ENCODE assay signal across 16 mouse cellular contexts in the genomic region with DNA sequence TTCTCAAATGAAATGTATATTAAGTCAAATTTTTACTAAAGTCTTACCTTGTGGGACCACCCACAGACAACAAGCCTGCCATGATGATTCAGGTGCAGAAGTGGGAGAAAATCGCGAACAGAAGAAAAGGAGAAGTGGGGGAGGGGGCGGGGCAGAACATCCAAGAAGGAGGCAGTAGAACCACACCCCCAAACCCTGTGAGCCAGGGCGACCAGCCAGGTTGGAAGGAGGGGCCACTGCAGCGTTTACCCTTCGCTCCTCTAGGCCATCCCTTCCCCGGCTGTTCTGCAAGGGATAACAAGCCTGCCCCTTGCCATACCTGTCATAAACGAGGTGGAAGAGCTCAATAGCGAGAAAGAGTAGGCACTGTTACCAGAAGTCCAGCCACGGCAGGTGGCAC. TPM values are rescaled to one million over a fixed set of nuclear protein-coding genes. Genes with fewer than 3 reads are reported as not detected.
A peak's percentile ranks its signal among the peaks of the same experiment; 100 is the strongest.
DNase-seq lines count a peak whose midpoint lies in the region; ATAC-seq and TF ChIP-seq lines count a peak whose summit lies in the region.
"Had no signal": no experiment of that assay in that cellular context is flagged by ENCODE, and none has a peak within 500 bp of the region (broad histone marks: within the 10 kb centered on the region; RNA-seq: fewer than 3 reads in every experiment).

No protein-coding gene starts in this region.

- H3K4me2 ChIP-seq in forebrain, embryonic 15.5 days (replicated peaks) = no peak overlapping the region
- H3K4me2 ChIP-seq in forebrain, postnatal 0 days (ENCODE audit: low read depth) = no peak overlapping the region
- 0 out of 2 replicates have a peak overlapping the region, but pooled peaks have one; percentile 8 for H3K4me2 ChIP-seq in embryonic facial prominence, embryonic 12.5 days (replicated peaks)

- peak; percentile 37; the same call in 1 of the 2 replicates for ATAC-seq in forebrain, embryonic 15.5 days (replicated peaks)
- no peak; the same call in 1 of the 2 replicates for ATAC-seq in forebrain, postnatal 0 days
- ATAC-seq in embryonic facial prominence, embryonic 12.5 days (ENCODE audit: insufficient number of reproducible peaks, insufficient read depth, low FRiP score, low TSS enrichment) = no peak
- peak; percentile 61 for ATAC-seq in megakaryocyte progenitor cell, adult 5-6 weeks (replicated peaks; ENCODE audit: poor library complexity)

- no peak overlapping the region for H3K9ac ChIP-seq in forebrain, embryonic 15.5 days (replicated peaks)
- H3K9ac ChIP-seq in forebrain, postnatal 0 days = no peak overlapping the region
- H3K9ac ChIP-seq in embryonic facial prominence, embryonic 12.5 days = no peak overlapping the region

- H3K27me3 ChIP-seq in forebrain, embryonic 15.5 days = no peaks in the 10 kb centered on the region
- H3K27me3 ChIP-seq in forebrain, postnatal 0 days (ENCODE audit: insufficient read depth, low read length) = no peaks in the 10 kb centered on the region
- no peaks in the 10 kb centered on the region for H3K27me3 ChIP-seq in embryonic facial prominence, embryonic 12.5 days

- no peaks in the 10 kb centered on the region for H3K36me3 ChIP-seq in forebrain, embryonic 15.5 days
- no peaks in the 10 kb centered on the region for H3K36me3 ChIP-seq in forebrain, postnatal 0 days (ENCODE audit: insufficient read depth)
- H3K36me3 ChIP-seq in embryonic facial prominence, embryonic 12.5 days = no peaks in the 10 kb centered on the region

- 20% methylated on average over 10 of the region's 10 CpGs for WGBS in forebrain, embryonic 15.5 days
- 17% methylated on average over 10 of the region's 10 CpGs for WGBS in forebrain, postnatal 0 days
- WGBS in embryonic facial prominence, embryonic 12.5 days = 15% methylated on average over 10 of the region's 10 CpGs

- no peak for DNase-seq in forebrain, postnatal 0 days
- peak; percentile 2 for DNase-seq in lung, postnatal 36 days
- DNase-seq in lung, postnatal 14 days = no peak
- DNase-seq in natural killer cell, adult 2 months (ENCODE audit: low spot score in 2 of 2) = no peak
- no peak for DNase-seq in adrenal gland, postnatal 4 days (ENCODE audit: low spot score in 2 of 2)
- DNase-seq: cerebellum, adult 18-20 months; embryo, embryonic 11 days; heart, adult 2 months; heart, postnatal 14 days; kidney, adult 9 months; liver; thymus, postnatal 36 days had no signal

- H3K27ac ChIP-seq in forebrain, embryonic 15.5 days (replicated peaks) = no peak overlapping the region
- H3K27ac ChIP-seq in forebrain, postnatal 0 days (ENCODE audit: low read depth, low read length) = no peak overlapping the region
- H3K27ac ChIP-seq in embryonic facial prominence, embryonic 12.5 days = no peak overlapping the region
- H3K27ac ChIP-seq: heart, adult 2 months had no signal

- TF ChIP-seq CTCF in forebrain, postnatal 0 days (IDR thresholded peaks at IDR 0.05; ENCODE audit: low read depth) = no peak

- no peak overlapping the region for H3K4me3 ChIP-seq in forebrain, embryonic 15.5 days
- H3K4me3 ChIP-seq in forebrain, postnatal 0 days (ENCODE audit: low read depth, low read length) = no peak overlapping the region
- no peak overlapping the region for H3K4me3 ChIP-seq in embryonic facial prominence, embryonic 12.5 days
- H3K4me3 ChIP-seq: heart, adult 2 months; megakaryocyte, embryonic 14.5 days had no signal

- 0 out of 2 replicates have a peak, but pooled peaks cover 3% of the 10 kb centered on the region for H3K4me1 ChIP-seq in forebrain, embryonic 15.5 days
- H3K4me1 ChIP-seq in forebrain, postnatal 0 days (ENCODE audit: insufficient read depth) = no peaks in the 10 kb centered on the region
- H3K4me1 ChIP-seq in embryonic facial prominence, embryonic 12.5 days = peaks cover 3% of the 10 kb centered on the region; the same call in 1 of the 2 replicates

- H3K9me3 ChIP-seq in forebrain, embryonic 15.5 days = no peaks in the 10 kb centered on the region
- no peaks in the 10 kb centered on the region for H3K9me3 ChIP-seq in forebrain, postnatal 0 days (ENCODE audit: low read length)
- no peaks in the 10 kb centered on the region for H3K9me3 ChIP-seq in embryonic facial prominence, embryonic 12.5 days
- H3K9me3 ChIP-seq: megakaryocyte, embryonic 14.5 days had no signal

RNA-seq across cellular contexts. Expression of gene Ripply2, which starts 33.8 kb away (rescaled TPM):
- polyA plus RNA-seq in forebrain, embryonic 15.5 days (2015; fragmentation: Nextera tagmentation; extraction: Ambion mirVana) = 5.8 and 6.8 TPM in 2 replicates
- 3.5 and 5.6 TPM in 2 replicates for total RNA-seq in forebrain, postnatal 0 days (2014; rRNA removed)
- 13.0 and 13.2 TPM in 2 replicates for polyA plus RNA-seq in forebrain, postnatal 0 days (2015; fragmentation: Nextera tagmentation; extraction: Ambion mirVana)
- polyA plus RNA-seq in embryonic facial prominence, embryonic 12.5 days (2016; fragmentation: Nextera tagmentation; extraction: Ambion mirVana) = not detected in 2 replicates
- total RNA-seq in megakaryocyte progenitor cell, adult 5-6 weeks (2015) = not detected in 2 replicates
- total RNA-seq in megakaryocyte progenitor cell, adult 5-6 weeks (2017) = not detected in 2 replicates
- 1 to 10 TPM; 1.4 to 2.2 TPM for total RNA-seq in adrenal gland, postnatal 4 days (2021)
- total RNA-seq: heart, adult 2 months; heart, postnatal 14 days had no signal
- polyA plus RNA-seq: heart, adult 2 months had no signal

RNA-seq across cellular contexts. Expression of gene Cyb5r4, which starts 40.3 kb away (rescaled TPM):
- polyA plus RNA-seq in forebrain, embryonic 15.5 days (2015; fragmentation: Nextera tagmentation; extraction: Ambion mirVana) = 70.3 and 76.9 TPM in 2 replicates
- total RNA-seq in forebrain, postnatal 0 days (2014; rRNA removed) = 37.5 and 40.2 TPM in 2 replicates
- 37.6 and 40.3 TPM in 2 replicates for polyA plus RNA-seq in forebrain, postnatal 0 days (2015; fragmentation: Nextera tagmentation; extraction: Ambion mirVana)
- 54.6 and 58.3 TPM in 2 replicates for polyA plus RNA-seq in embryonic facial prominence, embryonic 12.5 days (2016; fragmentation: Nextera tagmentation; extraction: Ambion mirVana)
- total RNA-seq in megakaryocyte progenitor cell, adult 5-6 weeks (2015) = 126 and 136 TPM in 2 replicates
- 101 and 124 TPM in 2 replicates for total RNA-seq in megakaryocyte progenitor cell, adult 5-6 weeks (2017)
- total RNA-seq in adrenal gland, postnatal 4 days (2021) = 10 to 100 TPM; 40.9 to 41.4 TPM

Comparison
In these comparisons a context has a peak if more than half of its experiments do, and no peak if none do; other contexts are left out.
1. ATAC-seq: peak in forebrain, embryonic 15.5 days (single experiment) and megakaryocyte progenitor cell, adult 5-6 weeks (single experiment); none in forebrain, postnatal 0 days (single experiment) and embryonic facial prominence, embryonic 12.5 days (single experiment).